Mouse (Mus musculus) left cerebral cortex, adult 18-20 months (tissue): Measurements from ENCODE around the gene Mov10l1. TPM values are rescaled to one million over a fixed set of nuclear protein-coding genes. Genes with fewer than 3 reads are reported as not detected.
A peak's percentile ranks its signal among the peaks of the same experiment; 100 is the strongest.

Experiments used
- DNase-seq, 2 experiments: peaks; one replicate each; pipeline ENCODE4 v3.0.0; 2021 to 2022; ENCODE audit warnings: low spot score in 2 of 2, mixed read lengths in 1 of 2
- total RNA-seq, 2 experiments: library from RNA; stranded (reverse); gene quantifications; 2 replicates each; pipeline ENCODE4 v1.2.3; 2021

Gene Mov10l1
- total RNA-seq, 2 experiments from 2014 or later, result not detected

DNA sequence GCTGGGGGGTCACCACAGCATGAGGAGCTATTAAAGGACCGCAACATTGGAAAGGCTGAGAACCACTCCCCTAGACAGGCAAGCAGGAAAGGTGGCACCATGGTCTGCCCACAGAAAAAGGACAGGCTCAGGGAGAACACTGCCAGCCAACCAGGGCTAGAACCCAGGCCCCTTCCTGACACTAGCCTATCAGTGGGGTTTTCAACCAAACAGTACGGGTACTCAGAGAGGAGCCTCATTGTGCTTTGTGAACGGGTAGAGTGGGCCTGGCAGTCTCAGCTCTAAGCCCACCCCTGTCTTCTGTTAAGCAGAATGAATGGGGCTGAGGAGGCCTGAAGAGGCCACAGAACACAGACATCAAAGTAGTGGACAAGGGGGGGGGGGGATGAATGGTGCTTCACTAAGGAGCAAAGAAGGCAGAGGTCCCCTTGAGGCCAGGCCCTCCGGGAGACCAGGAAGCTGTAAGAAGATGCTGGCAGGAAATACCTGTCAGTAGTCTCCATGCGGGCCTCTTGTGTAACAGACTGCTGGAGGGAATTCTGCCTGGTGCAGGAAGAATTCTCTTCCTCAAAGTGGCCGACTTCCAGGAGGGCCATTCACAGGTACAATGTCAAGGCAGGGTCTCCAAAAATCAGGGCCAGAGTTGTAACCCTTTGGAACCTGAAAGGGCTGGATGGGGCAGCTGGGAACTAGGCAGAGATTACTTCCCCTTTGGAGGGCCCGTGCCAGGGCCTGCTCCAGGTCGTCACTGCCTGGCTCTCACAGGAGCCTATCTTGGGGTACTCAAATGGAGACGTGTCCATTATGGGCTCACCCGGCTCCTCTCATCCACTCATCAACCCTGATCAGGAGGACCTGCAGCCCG is 92.1 kb downstream of the Mov10l1 start, which contains the start of gene Trabd:
TSS of gene Trabd (plus strand) at position 512 of the 865 bp plus-strand sequence.
- no peak for DNase-seq

GRCm38 (mm10) chr15:89075478-89076147 is 92.9 kb downstream of the Mov10l1 start:
- peak; percentile 76 to 88 for DNase-seq

GRCm38 (mm10) chr15:89076156-89076731 is 93.5 kb downstream of the Mov10l1 start:
- peak in 1 of 2 experiments; percentile 37 for DNase-seq

- no peak for DNase-seq
Observed at GRCm38 (mm10) chr15:89078208-89078836, 95.6 kb downstream of the Mov10l1 start.

GRCm38 (mm10) chr15:89083906-89084305 is 101.2 kb downstream of the Mov10l1 start:
- DNase-seq, result no peak

DNA sequence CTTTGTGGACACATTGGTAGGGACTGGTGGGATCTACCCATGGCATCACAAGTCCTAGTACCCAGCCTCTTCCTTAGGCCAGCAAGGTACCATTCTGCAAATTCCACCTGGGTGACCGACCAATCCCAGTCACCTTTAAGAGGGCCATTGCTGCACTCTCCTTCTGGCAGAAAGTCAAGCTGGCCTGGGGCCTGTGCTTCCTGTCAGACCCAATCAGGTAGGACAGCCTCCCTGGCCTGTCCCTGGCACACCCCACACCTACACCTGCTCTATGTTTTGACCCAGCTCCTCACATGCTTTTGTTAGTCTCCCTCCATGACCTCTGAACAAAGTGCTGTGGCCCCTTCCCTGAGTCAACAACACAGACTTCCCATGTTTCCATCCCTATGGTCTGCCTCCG is 102.1 kb downstream of the Mov10l1 start:
- DNase-seq, result no peak

DNA sequence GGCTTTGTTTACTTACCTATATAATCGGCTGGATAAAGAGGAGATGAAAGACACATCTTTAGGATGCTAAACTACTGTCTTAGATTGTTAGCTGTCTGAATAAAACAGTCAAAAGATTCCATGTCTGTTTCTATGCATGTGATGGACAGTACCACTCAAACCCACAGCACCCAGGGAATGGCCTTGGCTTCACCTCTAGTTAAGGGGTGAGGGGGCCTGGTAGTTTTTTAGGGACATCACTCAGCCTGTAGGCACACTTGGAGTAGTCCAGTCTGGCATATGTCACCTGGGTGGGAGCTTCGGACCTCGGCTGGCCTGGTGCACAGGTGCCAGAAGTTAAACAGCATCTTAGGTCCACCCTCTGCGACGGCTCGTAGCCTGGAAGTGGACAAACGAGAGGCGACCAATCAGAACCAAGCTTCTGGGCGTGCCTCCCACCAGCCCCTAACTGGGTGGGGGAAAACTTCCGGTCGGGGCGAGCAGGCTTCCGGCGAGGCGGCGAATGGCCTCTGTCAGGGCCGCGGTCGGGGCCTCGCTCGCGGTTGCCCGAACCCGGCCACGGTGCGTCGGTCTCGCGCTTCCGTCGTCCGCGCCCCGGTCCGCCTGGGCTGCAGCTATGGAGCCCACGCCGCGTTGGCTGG is 106.0 kb downstream of the Mov10l1 start, which contains the start of gene Selenoo:
TSS of gene Selenoo (plus strand) at position 478 of the 641 bp plus-strand sequence.
- peak; percentile 89 to 93 for DNase-seq

GRCm38 (mm10) chr15:89089248-89090051 is 106.7 kb downstream of the Mov10l1 start:
- DNase-seq, result no peak

GRCm38 (mm10) chr15:89090662-89091061 is 108.0 kb downstream of the Mov10l1 start:
- DNase-seq, result no peak

- no peak for DNase-seq
Observed at GRCm38 (mm10) chr15:89092181-89092580, 109.5 kb downstream of the Mov10l1 start.

- no peak for DNase-seq
Observed at GRCm38 (mm10) chr15:89097450-89097849, 114.7 kb downstream of the Mov10l1 start.

DNA sequence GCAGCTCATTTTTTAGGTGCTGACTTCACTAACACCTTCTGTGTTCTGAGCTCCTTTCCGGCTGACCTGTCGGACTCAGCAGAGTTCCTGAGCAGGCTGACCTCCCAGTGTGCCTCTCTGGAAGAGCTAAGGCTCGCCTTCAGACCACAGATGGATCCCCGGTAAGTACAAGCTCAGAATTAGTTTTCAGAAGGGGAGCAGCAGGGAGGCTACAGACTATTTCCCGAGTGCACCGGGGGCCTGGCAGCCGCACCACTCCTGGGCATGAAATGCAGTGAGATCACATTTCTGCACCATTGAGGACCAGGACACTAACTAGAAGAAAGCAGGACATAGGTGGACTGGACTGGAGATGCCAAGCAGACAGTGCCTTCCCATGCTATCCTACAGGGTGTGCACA is 115.9 kb downstream of the Mov10l1 start:
- DNase-seq, result no peak

- DNase-seq, result no peak
Observed at GRCm38 (mm10) chr15:89100823-89101222, 118.1 kb downstream of the Mov10l1 start.

DNA sequence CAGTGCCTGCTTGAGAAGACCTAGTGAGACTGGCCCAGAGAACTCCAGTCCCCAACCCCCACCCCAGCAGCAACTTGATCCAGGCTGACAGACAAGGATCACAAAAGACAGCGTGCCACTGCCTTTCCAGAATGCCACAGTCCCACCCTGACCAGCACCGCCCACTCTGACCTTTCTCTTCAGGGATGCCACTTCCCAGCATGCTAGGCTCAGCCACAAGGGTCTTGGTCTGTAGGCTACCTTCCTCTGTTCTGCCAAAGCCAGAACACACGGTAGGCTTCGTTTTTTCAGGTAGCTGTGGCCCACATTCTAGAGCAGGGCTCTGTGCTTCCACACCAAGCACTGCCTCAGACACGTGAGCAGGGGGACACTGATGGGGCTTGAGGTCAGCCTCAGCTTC is 119.9 kb downstream of the Mov10l1 start:
- DNase-seq, result no peak

DNA sequence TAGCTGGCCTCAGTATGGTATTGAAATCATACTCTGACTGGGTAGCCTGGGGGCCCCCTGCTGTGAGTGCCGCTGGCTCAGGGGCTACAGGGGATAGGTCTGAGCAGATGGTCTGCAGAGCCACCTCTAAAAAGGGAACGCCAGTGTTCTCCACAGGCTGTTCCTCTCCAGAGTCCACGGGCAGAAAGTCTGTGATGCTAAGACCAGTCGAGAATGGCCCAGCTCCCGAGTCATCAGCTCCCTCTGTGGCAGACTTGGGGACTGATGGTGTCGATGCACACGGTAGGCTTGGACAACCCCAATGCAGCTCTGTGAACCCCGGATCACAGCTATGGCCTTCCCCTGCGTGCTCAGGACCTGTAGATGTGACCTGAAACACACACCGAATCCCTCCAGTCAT is 121.2 kb downstream of the Mov10l1 start:
- DNase-seq, result no peak

GRCm38 (mm10) chr15:89104425-89104824 is 121.7 kb downstream of the Mov10l1 start:
- peak; percentile 61 to 84 for DNase-seq
